Comparison of ENCODE assay signal across 9 mouse cellular contexts in genomic region chrX:147259131-147259530, GRCm38 (mm10).
"Had no signal": no experiment of that assay in that cellular context is flagged by ENCODE, and none has a peak within 500 bp of the region (broad histone marks: within the 10 kb centered on the region; RNA-seq: fewer than 3 reads in every experiment).

No protein-coding gene starts in this region.

- DNase-seq: gastrocnemius, adult 2 months; gastrocnemius, postnatal 10 days; gastrocnemius, postnatal 25 days; heart, adult 18-20 months; heart, postnatal 10 days; heart, postnatal 4 days; liver; liver, embryonic 13.5 days; liver, postnatal 0 days had no signal
